In the genomic region with DNA sequence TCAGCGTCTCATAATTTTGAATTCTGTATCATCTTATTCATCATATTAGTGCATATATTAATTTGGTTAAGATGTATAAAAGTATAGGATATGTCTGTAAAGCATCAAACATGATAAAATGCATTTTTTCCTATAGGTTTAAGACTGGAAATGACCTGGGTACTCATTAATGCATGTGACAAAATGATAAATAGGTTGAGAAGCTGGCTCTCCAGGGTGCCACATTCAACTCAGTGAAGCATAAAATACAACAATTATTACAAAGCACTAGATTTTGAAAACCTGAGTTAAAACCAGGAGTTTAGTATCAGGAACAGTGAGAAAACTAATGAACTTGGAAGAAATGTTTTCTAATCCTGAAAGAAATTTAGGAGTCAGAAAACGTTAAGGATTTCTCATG, we compare ENCODE assay signal across 26 mouse cellular contexts.
A peak's percentile ranks its signal among the peaks of the same experiment; 100 is the strongest.
DNase-seq lines count a peak whose midpoint lies in the region; ATAC-seq and TF ChIP-seq lines count a peak whose summit lies in the region.
"Had no signal": no experiment of that assay in that cellular context is flagged by ENCODE, and none has a peak within 500 bp of the region (broad histone marks: within the 10 kb centered on the region; RNA-seq: fewer than 3 reads in every experiment).

No protein-coding gene starts in this region.

- 50% methylated on average over 2 of the region's 2 CpGs for WGBS in kidney, embryonic 14.5 days
- 54% methylated on average over 2 of the region's 2 CpGs for WGBS in neural tube, embryonic 12.5 days
- 48% methylated on average over 2 of the region's 2 CpGs for WGBS in neural tube, embryonic 15.5 days
- WGBS in heart, adult 2 months: 79% methylated on average over 2 of the region's 2 CpGs

- H3K4me1 ChIP-seq in kidney, embryonic 14.5 days (ENCODE audit: control insufficient read depth, insufficient read depth, low read length): no peaks in the 10 kb centered on the region
- no peaks in the 10 kb centered on the region for H3K4me1 ChIP-seq in neural tube, embryonic 12.5 days
- H3K4me1 ChIP-seq in neural tube, embryonic 15.5 days: no peaks in the 10 kb centered on the region
- H3K4me1 ChIP-seq in heart, adult 2 months (ENCODE audit: control insufficient read depth, insufficient read depth, low read length): no peaks in the 10 kb centered on the region
- H3K4me1 ChIP-seq: embryonic facial prominence, embryonic 12.5 days; embryonic facial prominence, embryonic 15.5 days; heart, embryonic 12.5 days; heart, embryonic 15.5 days; hindbrain, embryonic 15.5 days had no signal

- no peaks in the 10 kb centered on the region for H3K9me3 ChIP-seq in kidney, embryonic 14.5 days (ENCODE audit: control insufficient read depth, low read length)
- H3K9me3 ChIP-seq in neural tube, embryonic 12.5 days: no peaks in the 10 kb centered on the region
- H3K9me3 ChIP-seq in neural tube, embryonic 15.5 days (replicated peaks): no peaks in the 10 kb centered on the region
- H3K9me3 ChIP-seq: embryonic facial prominence, embryonic 12.5 days; embryonic facial prominence, embryonic 15.5 days; heart, embryonic 12.5 days; heart, embryonic 15.5 days; hindbrain, embryonic 10.5 days; hindbrain, embryonic 15.5 days had no signal

- no peak overlapping the region for H3K4me3 ChIP-seq in kidney, embryonic 14.5 days (ENCODE audit: low read length)
- H3K4me3 ChIP-seq in neural tube, embryonic 12.5 days: no peak overlapping the region
- no peak overlapping the region for H3K4me3 ChIP-seq in neural tube, embryonic 15.5 days (replicated peaks)
- no peak overlapping the region for H3K4me3 ChIP-seq in heart, adult 2 months
- H3K4me3 ChIP-seq: embryonic facial prominence, embryonic 12.5 days; embryonic facial prominence, embryonic 15.5 days; gastrocnemius, adult 2 months; heart, embryonic 12.5 days; heart, embryonic 15.5 days; hindbrain, embryonic 10.5 days; hindbrain, embryonic 15.5 days had no signal

- H3K4me2 ChIP-seq in kidney, embryonic 14.5 days (replicated peaks; ENCODE audit: low read depth, low read length): no peak overlapping the region
- no peak overlapping the region for H3K4me2 ChIP-seq in neural tube, embryonic 12.5 days (replicated peaks)
- no peak overlapping the region for H3K4me2 ChIP-seq in neural tube, embryonic 15.5 days
- H3K4me2 ChIP-seq: embryonic facial prominence, embryonic 12.5 days; embryonic facial prominence, embryonic 15.5 days; heart, embryonic 12.5 days; heart, embryonic 15.5 days; hindbrain, embryonic 15.5 days had no signal

- ATAC-seq in kidney, embryonic 14.5 days (ENCODE audit: low FRiP score, low TSS enrichment): 0 out of 2 replicates have a peak, but pooled peaks have one; percentile 62
- peak; percentile 56; the same call in 1 of the 2 replicates for ATAC-seq in neural tube, embryonic 12.5 days (ENCODE audit: low FRiP score, low read depth)
- ATAC-seq in neural tube, embryonic 15.5 days (ENCODE audit: low FRiP score): no peak
- ATAC-seq: activated CD4-positive, CD25-positive, alpha-beta regulatory T cell, adult 4 months; forebrain, embryonic 14.5 days; forebrain, postnatal 0 days had no signal

- H3K27ac ChIP-seq in kidney, embryonic 14.5 days (ENCODE audit: low read depth, low read length): no peak overlapping the region
- no peak overlapping the region for H3K27ac ChIP-seq in neural tube, embryonic 12.5 days
- no peak overlapping the region for H3K27ac ChIP-seq in neural tube, embryonic 15.5 days (replicated peaks)
- no peak overlapping the region for H3K27ac ChIP-seq in heart, adult 2 months
- H3K27ac ChIP-seq: embryonic facial prominence, embryonic 12.5 days; embryonic facial prominence, embryonic 15.5 days; gastrocnemius, adult 2 months; heart, embryonic 15.5 days; hindbrain, embryonic 10.5 days; hindbrain, embryonic 15.5 days had no signal

- TF ChIP-seq EP300 in heart, adult 2 months (IDR thresholded peaks at IDR 0.05; ENCODE audit: insufficient read depth, low read depth, low read length): no peak

- intact Hi-C loops in heart, adult 2 months (cut with DNase I): no loop called here

- TF ChIP-seq POLR2A in heart, adult 2 months (IDR thresholded peaks at IDR 0.05; ENCODE audit: insufficient read depth, low read depth, low read length): no peak

- H3K79me2 ChIP-seq in heart, adult 2 months (replicated peaks; ENCODE audit: control insufficient read depth, insufficient read depth, low read length): no peaks in the 10 kb centered on the region

- H3K36me3 ChIP-seq in kidney, embryonic 14.5 days (ENCODE audit: control insufficient read depth, insufficient read depth, low read length): no peaks in the 10 kb centered on the region
- H3K36me3 ChIP-seq in neural tube, embryonic 12.5 days: no peaks in the 10 kb centered on the region
- H3K36me3 ChIP-seq in neural tube, embryonic 15.5 days: no peaks in the 10 kb centered on the region
- no peaks in the 10 kb centered on the region for H3K36me3 ChIP-seq in heart, adult 2 months (ENCODE audit: control insufficient read depth, insufficient read depth, low read length)
- H3K36me3 ChIP-seq: embryonic facial prominence, embryonic 12.5 days; embryonic facial prominence, embryonic 15.5 days; heart, embryonic 12.5 days; heart, embryonic 15.5 days; hindbrain, embryonic 10.5 days; hindbrain, embryonic 15.5 days had no signal

- no peak overlapping the region for H3K9ac ChIP-seq in kidney, embryonic 14.5 days (ENCODE audit: low read depth, low read length)
- H3K9ac ChIP-seq in neural tube, embryonic 12.5 days: no peak overlapping the region
- H3K9ac ChIP-seq in neural tube, embryonic 15.5 days (replicated peaks): no peak overlapping the region
- H3K9ac ChIP-seq in heart, adult 2 months (ENCODE audit: low read depth, low read length): no peak overlapping the region
- H3K9ac ChIP-seq: embryonic facial prominence, embryonic 12.5 days; embryonic facial prominence, embryonic 15.5 days; forebrain, postnatal 0 days; heart, embryonic 12.5 days; heart, embryonic 15.5 days; hindbrain, embryonic 15.5 days had no signal

- no peak for TF ChIP-seq CTCF in heart, adult 2 months (IDR thresholded peaks at IDR 0.05)

- no peaks in the 10 kb centered on the region for H3K27me3 ChIP-seq in kidney, embryonic 14.5 days (ENCODE audit: control insufficient read depth, insufficient read depth, low read length)
- H3K27me3 ChIP-seq in neural tube, embryonic 12.5 days (replicated peaks): no peaks in the 10 kb centered on the region
- H3K27me3 ChIP-seq in neural tube, embryonic 15.5 days (replicated peaks): no peaks in the 10 kb centered on the region
- no peaks in the 10 kb centered on the region for H3K27me3 ChIP-seq in heart, adult 2 months (ENCODE audit: control insufficient read depth, insufficient read depth, low read length)
- H3K27me3 ChIP-seq: embryonic facial prominence, embryonic 12.5 days; embryonic facial prominence, embryonic 15.5 days; heart, embryonic 12.5 days; heart, embryonic 15.5 days; hindbrain, embryonic 15.5 days had no signal

- DNase-seq in embryo, embryonic 10.5 days (ENCODE audit: low spot score): peak; percentile 24
- DNase-seq in embryo, embryonic 9.5 days (ENCODE audit: extremely low spot score): no peak
- no peak for DNase-seq in kidney, postnatal 4 days
- DNase-seq in heart, adult 2 months: no peak
- DNase-seq: adrenal gland, adult 8-10 months; adrenal gland, postnatal 25 days; cerebellum, adult 18-20 months; cerebellum, adult 9-10 months; cerebellum, postnatal 14 days; forebrain, postnatal 0 days; gastrocnemius, adult 2 months; gastrocnemius, postnatal 14 days; heart, adult 11 months; heart, postnatal 10 days; heart, postnatal 36 days had no signal
